Mouse (Mus musculus): ENCODE measurements around the gene Ccnjl. TPM values are rescaled to one million over a fixed set of nuclear protein-coding genes. Genes with fewer than 3 reads are reported as not detected.

The Ccnjl gene
- polyA plus RNA-seq, 1 experiment from 2014 or later: 44.0 TPM

DNA sequence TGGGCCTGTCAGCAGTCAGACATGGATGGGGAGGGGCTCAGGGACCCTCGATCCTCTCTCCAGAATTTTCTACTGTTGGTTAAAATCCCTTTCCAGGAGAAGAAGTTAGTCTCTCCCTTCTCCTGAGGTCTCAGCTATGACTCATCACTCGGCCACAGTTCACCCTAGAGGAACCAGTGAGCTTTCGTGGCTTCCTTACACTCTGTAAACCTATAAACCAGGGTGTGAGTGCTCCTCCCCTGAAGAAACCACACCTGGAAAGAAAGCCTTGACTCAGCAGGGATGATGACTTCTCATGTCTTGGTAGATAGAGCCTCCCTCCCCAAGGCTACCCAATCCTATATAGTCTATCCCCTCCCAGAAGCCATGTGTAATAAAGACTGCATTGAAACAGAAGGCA is 23.2 kb downstream of the Ccnjl start:
- H3K4me3 ChIP-seq (ENCODE audit: low read depth, low read length): no peak overlapping the region
- no peak overlapping the region for H3K9ac ChIP-seq (ENCODE audit: low read length)
- peaks cover 5% of the 10 kb centered on the region; the same call in 1 of the 2 replicates for H3K4me1 ChIP-seq (ENCODE audit: control insufficient read depth, insufficient read depth, low read length)
- no peak overlapping the region for H3K27ac ChIP-seq (ENCODE audit: low read depth, low read length)
- H3K36me3 ChIP-seq (ENCODE audit: control insufficient read depth, insufficient read depth, low read length): peaks cover 2% of the 10 kb centered on the region
- 90% methylated on average over 3 of the region's 3 CpGs for WGBS
- no peak for DNase-seq (ENCODE audit: low spot score)
- H3K9me3 ChIP-seq (ENCODE audit: control insufficient read depth, low read length): no peaks in the 10 kb centered on the region
- no peaks in the 10 kb centered on the region for H3K27me3 ChIP-seq (ENCODE audit: control insufficient read depth, insufficient read depth, low read length)
- no peak overlapping the region for H3K4me2 ChIP-seq (ENCODE audit: low read depth)
- no peak for ATAC-seq (ENCODE audit: insufficient read depth, low FRiP score, low TSS enrichment)

DNA sequence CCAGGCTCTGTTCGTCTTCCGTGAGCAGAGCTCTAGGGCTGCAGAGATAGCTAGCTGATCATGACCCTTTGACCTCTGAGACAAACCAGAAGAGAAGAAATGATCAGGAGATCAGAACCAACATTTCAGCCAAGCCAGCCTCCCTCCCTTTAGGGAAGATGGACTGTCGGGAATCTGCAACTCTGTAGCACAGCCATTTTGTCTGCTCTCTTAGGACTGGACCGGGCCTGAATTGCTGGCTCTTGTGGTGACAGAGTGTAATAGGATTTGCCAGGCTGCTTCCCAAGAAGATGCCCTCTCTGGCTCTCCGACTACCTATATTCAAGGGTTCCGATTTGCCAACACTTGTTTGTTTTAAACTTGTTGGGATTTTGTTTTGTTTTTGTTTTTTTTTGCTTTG is 24.1 kb downstream of the Ccnjl start:
- no peak for ATAC-seq (ENCODE audit: insufficient read depth, low FRiP score, low TSS enrichment)
- Histone ChIP-seq H3K36me3 (ENCODE audit: control insufficient read depth, insufficient read depth, low read length) (peaks cover 2% of the 10 kb centered on the region), H3K9ac (ENCODE audit: low read length) (no peak overlapping the region), H3K4me3 (ENCODE audit: low read depth, low read length) (no peak overlapping the region), H3K27ac (ENCODE audit: low read depth, low read length) (no peak overlapping the region), H3K4me1 (ENCODE audit: control insufficient read depth, insufficient read depth, low read length) (peaks cover 5% of the 10 kb centered on the region; the same call in 1 of the 2 replicates), H3K9me3 (ENCODE audit: control insufficient read depth, low read length) (no peaks in the 10 kb centered on the region), H3K4me2 (ENCODE audit: low read depth) (no peak overlapping the region), H3K27me3 (ENCODE audit: control insufficient read depth, insufficient read depth, low read length) (no peaks in the 10 kb centered on the region)
- WGBS: 82% methylated on average over 6 of the region's 6 CpGs
- DNase-seq (ENCODE audit: low spot score): no peak

DNA sequence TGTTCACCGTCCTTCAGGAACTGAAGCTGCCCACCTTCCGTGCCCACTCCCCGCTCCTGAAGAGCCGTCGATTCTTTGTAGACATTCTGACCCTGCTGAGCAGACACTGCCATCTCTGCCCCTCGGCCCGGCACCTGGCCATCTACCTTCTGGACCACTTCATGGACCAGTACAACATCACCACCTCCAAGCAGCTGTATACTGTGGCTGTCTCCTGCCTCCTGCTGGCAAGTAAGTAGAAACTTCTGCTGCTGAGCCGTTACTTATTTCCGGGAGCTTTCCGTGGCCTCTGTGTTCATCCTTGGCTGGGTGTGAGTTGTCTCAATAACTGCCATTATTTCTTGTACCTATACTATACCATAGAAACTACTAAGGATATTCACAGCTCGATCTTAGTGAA is 28.0 kb downstream of the Ccnjl start:
- 92% methylated on average over 11 of the region's 11 CpGs for WGBS
- DNase-seq (ENCODE audit: low spot score) (no peak), ATAC-seq (ENCODE audit: insufficient read depth, low FRiP score, low TSS enrichment) (no peak)
- H3K4me2 ChIP-seq (ENCODE audit: low read depth): no peak overlapping the region
- 0 out of 2 replicates have a peak, but pooled peaks cover 5% of the 10 kb centered on the region for H3K4me1 ChIP-seq (ENCODE audit: control insufficient read depth, insufficient read depth, low read length)
- no peaks in the 10 kb centered on the region for H3K27me3 ChIP-seq (ENCODE audit: control insufficient read depth, insufficient read depth, low read length)
- no peaks in the 10 kb centered on the region for H3K9me3 ChIP-seq (ENCODE audit: control insufficient read depth, low read length)
- H3K4me3 ChIP-seq (ENCODE audit: low read depth, low read length): no peak overlapping the region
- no peak overlapping the region for H3K27ac ChIP-seq (ENCODE audit: low read depth, low read length)
- no peak overlapping the region for H3K9ac ChIP-seq (ENCODE audit: low read length)
- peaks cover 7% of the 10 kb centered on the region for H3K36me3 ChIP-seq (ENCODE audit: control insufficient read depth, insufficient read depth, low read length)

DNA sequence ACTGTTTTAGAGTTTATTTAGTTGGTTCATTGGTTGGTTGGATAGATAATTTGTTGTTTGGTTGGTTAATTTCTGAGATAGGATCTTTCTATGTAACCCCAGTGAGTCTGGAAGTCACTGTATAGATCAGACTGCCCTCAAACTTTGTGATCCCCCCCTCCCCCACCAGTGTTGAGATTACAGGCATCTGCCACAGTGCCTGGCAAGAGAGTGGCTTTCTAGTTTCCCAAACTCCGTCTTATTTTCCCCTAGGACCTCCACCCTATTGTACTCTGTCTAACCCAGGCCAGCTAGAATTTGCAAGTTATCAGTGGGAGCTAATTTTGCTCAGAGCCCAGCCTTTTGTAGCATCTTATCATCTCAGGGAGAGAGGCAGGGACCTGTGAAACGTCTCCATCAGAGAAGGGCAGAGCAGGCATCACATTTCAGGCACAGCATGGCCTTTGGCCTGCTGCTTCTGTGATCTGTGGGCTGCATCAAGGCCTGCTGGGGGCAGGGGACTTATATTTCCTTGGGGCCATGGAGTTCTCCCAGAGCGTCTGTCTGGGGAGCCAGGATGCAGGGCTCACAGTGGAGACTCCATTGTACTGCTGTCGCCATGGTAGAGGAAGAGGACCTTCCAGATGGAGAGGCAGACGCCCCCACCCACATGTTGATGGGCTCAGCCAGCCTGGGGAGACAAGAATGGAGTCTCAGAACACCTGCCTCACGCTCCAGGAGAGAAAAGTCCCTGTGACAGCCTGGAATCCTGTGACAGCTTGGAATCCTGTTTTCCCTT is 31.1 kb downstream of the Ccnjl start:
- H3K36me3 ChIP-seq (ENCODE audit: control insufficient read depth, insufficient read depth, low read length): peaks cover 7% of the 10 kb centered on the region
- no peaks in the 10 kb centered on the region for H3K27me3 ChIP-seq (ENCODE audit: control insufficient read depth, insufficient read depth, low read length)
- ATAC-seq (ENCODE audit: insufficient read depth, low FRiP score, low TSS enrichment): no peak
- no peaks in the 10 kb centered on the region for H3K9me3 ChIP-seq (ENCODE audit: control insufficient read depth, low read length)
- 0 out of 2 replicates have a peak overlapping the region, but pooled peaks have one; percentile 1 for H3K27ac ChIP-seq (ENCODE audit: low read depth, low read length)
- no peak overlapping the region for H3K4me2 ChIP-seq (ENCODE audit: low read depth)
- DNase-seq (ENCODE audit: low spot score): no peak
- no peak overlapping the region for H3K4me3 ChIP-seq (ENCODE audit: low read depth, low read length)
- H3K9ac ChIP-seq (ENCODE audit: low read length): no peak overlapping the region
- 21% methylated on average over 5 of the region's 6 CpGs for WGBS
- 0 out of 2 replicates have a peak, but pooled peaks cover 5% of the 10 kb centered on the region for H3K4me1 ChIP-seq (ENCODE audit: control insufficient read depth, insufficient read depth, low read length)

DNA sequence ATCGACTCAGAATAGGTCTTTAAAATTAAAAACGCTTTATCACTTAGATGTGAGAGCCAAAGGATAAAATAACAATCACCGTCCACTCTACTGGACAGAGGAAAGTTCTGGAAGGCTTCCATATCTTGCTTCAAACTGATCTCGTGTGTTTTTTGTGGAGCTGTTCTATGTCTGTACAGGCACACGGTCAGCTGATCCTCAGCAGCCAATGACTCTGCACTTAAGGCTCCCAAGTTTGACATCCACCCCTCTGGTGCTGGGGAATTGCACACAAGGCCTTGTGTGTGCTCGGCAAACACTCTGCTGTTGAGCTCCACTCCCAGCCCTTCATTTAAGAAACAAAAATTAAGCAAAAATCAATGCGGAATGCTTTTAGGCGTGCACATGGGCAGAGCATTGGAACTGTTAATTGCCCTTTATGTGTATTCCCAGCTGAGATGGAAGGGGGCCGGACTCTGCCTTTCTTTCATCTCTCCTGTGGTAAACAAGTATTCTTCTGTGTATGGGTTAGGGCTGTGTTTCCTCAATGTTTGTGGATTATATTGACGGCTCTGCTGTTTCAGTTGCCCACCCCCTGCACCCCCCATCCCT is 35.2 kb downstream of the Ccnjl start:
- DNase-seq (ENCODE audit: low spot score) (no peak), ATAC-seq (ENCODE audit: insufficient read depth, low FRiP score, low TSS enrichment) (no peak)
- H3K27ac ChIP-seq (ENCODE audit: low read depth, low read length): no peak overlapping the region
- peaks cover 10% of the 10 kb centered on the region; the same call in 1 of the 2 replicates for H3K4me1 ChIP-seq (ENCODE audit: control insufficient read depth, insufficient read depth, low read length)
- no peak overlapping the region for H3K4me2 ChIP-seq (ENCODE audit: low read depth)
- H3K36me3 ChIP-seq (ENCODE audit: control insufficient read depth, insufficient read depth, low read length): no peaks in the 10 kb centered on the region; the same call in none of the 2 replicates
- H3K9me3 ChIP-seq (ENCODE audit: control insufficient read depth, low read length): no peaks in the 10 kb centered on the region
- 75% methylated on average over 10 of the region's 10 CpGs for WGBS
- no peak overlapping the region for H3K4me3 ChIP-seq (ENCODE audit: low read depth, low read length)
- no peak overlapping the region for H3K9ac ChIP-seq (ENCODE audit: low read length)
- no peaks in the 10 kb centered on the region for H3K27me3 ChIP-seq (ENCODE audit: control insufficient read depth, insufficient read depth, low read length)

DNA sequence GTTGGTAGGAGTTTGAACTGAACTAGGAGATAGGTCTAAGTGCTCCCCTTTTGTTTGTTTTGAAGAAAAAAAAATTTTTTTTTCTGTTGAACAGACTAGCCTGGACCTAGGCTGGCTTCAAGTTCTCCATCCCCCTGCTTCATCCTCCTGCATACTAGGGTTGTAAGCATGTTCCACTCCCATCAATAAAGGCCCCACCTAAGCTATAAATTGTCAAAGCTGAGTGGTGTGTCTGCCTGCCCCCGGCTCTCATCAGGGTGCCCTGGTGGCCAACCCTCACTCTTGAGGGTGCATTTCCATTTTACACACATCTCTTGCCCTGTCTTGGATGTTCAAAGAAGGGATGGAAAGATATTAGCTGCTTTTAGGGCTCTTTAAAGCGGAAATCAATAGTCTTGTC is 36.8 kb downstream of the Ccnjl start:
- Histone ChIP-seq H3K36me3 (ENCODE audit: control insufficient read depth, insufficient read depth, low read length) (no peaks in the 10 kb centered on the region; the same call in none of the 2 replicates), H3K27me3 (ENCODE audit: control insufficient read depth, insufficient read depth, low read length) (no peaks in the 10 kb centered on the region), H3K4me3 (ENCODE audit: low read depth, low read length) (no peak overlapping the region), H3K9me3 (ENCODE audit: control insufficient read depth, low read length) (no peaks in the 10 kb centered on the region), H3K27ac (ENCODE audit: low read depth, low read length) (no peak overlapping the region), H3K9ac (ENCODE audit: low read length) (no peak overlapping the region), H3K4me2 (ENCODE audit: low read depth) (no peak overlapping the region), H3K4me1 (ENCODE audit: control insufficient read depth, insufficient read depth, low read length) (peaks cover 5% of the 10 kb centered on the region; the same call in 1 of the 2 replicates)
- no peak for ATAC-seq (ENCODE audit: insufficient read depth, low FRiP score, low TSS enrichment)
- 36% methylated on average over 2 of the region's 2 CpGs for WGBS
- no peak for DNase-seq (ENCODE audit: low spot score)

DNA sequence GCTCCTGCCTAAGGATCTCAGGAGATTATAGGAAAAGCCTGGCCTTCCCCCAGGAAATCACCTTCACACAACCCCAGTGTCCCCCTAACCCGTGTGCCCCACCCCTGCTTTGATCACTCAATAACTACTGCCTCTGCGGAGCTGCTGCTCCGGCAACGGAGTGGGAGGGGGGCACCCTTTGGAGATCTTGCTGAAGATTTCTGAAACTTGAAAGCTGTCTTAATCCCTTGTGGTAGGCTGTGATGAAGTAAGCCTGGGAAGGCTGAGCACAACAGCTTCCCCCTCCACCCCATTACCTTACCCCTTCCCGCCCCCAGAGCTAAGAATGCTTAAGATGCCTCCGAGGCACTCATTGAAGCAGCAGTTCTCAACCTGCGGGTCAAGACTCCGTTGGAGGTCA is 37.3 kb downstream of the Ccnjl start:
- no peak for ATAC-seq (ENCODE audit: insufficient read depth, low FRiP score, low TSS enrichment)

DNA sequence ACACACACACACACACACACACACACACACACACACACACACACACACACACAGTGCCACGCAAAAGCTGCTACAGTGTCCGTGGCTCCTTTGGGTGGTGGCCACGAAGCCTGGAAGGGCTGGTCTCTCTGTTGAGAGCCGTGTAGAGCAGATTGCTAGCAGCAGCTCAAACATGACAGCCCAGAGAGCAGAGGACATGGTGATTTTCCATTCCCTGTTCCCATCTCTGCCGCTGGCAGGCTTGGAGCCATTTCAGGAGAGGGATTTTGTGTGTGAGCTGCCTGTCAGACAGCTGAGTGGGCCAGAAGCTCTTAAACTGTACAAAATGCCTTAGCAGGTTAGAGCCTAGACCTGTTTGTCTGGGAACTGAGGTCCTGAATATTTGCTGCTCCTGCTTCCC is 38.1 kb downstream of the Ccnjl start:
- Histone ChIP-seq H3K27ac (ENCODE audit: low read depth, low read length) (no peak overlapping the region), H3K4me2 (ENCODE audit: low read depth) (no peak overlapping the region), H3K27me3 (ENCODE audit: control insufficient read depth, insufficient read depth, low read length) (no peaks in the 10 kb centered on the region), H3K9me3 (ENCODE audit: control insufficient read depth, low read length) (no peaks in the 10 kb centered on the region), H3K9ac (ENCODE audit: low read length) (no peak overlapping the region), H3K4me1 (ENCODE audit: control insufficient read depth, insufficient read depth, low read length) (peaks cover 5% of the 10 kb centered on the region; the same call in 1 of the 2 replicates), H3K36me3 (ENCODE audit: control insufficient read depth, insufficient read depth, low read length) (no peaks in the 10 kb centered on the region; the same call in none of the 2 replicates), H3K4me3 (ENCODE audit: low read depth, low read length) (no peak overlapping the region)
- WGBS: 73% methylated on average over 5 of the region's 5 CpGs
- no peak for DNase-seq (ENCODE audit: low spot score)
- ATAC-seq (ENCODE audit: insufficient read depth, low FRiP score, low TSS enrichment): no peak

More for the DNA sequence above, 37.3 kb downstream of the Ccnjl start:
- H3K27ac ChIP-seq (ENCODE audit: low read depth, low read length): peak overlapping the region; percentile 36; the same call in 1 of the 2 replicates
- H3K27me3 ChIP-seq (ENCODE audit: control insufficient read depth, insufficient read depth, low read length): no peaks in the 10 kb centered on the region
- WGBS: 9% methylated on average over 8 of the region's 8 CpGs
- no peaks in the 10 kb centered on the region; the same call in none of the 2 replicates for H3K36me3 ChIP-seq (ENCODE audit: control insufficient read depth, insufficient read depth, low read length)
- H3K4me3 ChIP-seq (ENCODE audit: low read depth, low read length): no peak overlapping the region
- peaks cover 5% of the 10 kb centered on the region; the same call in 1 of the 2 replicates for H3K4me1 ChIP-seq (ENCODE audit: control insufficient read depth, insufficient read depth, low read length)
- H3K9ac ChIP-seq (ENCODE audit: low read length): no peak overlapping the region
- no peaks in the 10 kb centered on the region for H3K9me3 ChIP-seq (ENCODE audit: control insufficient read depth, low read length)
- no peak for DNase-seq (ENCODE audit: low spot score)
- no peak overlapping the region for H3K4me2 ChIP-seq (ENCODE audit: low read depth)
